Mouse (Mus musculus) embryonic fibroblast, embryonic 13.5 days (primary cell): ENCODE measurements around the gene Trpm3.

Experiments
- CTCF ChIP-seq: IDR thresholded peaks from 2 replicates; pipeline ENCODE4 v1.5.1; 2011; ENCODE audit warnings: mild to moderate bottlenecking, control low read depth, low read length, moderate library complexity, borderline replicate concordance; ENCODE audit not compliant: insufficient read depth
- POLR2A ChIP-seq: IDR thresholded peaks from 2 replicates; pipeline ENCODE4 v1.6.1; 2011; ENCODE audit warnings: low read depth, mild to moderate bottlenecking, control low read depth, low read length, moderate library complexity

GRCm38 (mm10) chr19:22638394-22638954 is 499.6 kb downstream of the Trpm3 start:
- TF ChIP-seq CTCF: no peak
- no peak for TF ChIP-seq POLR2A
